Mouse (Mus musculus) C2C12 (cell line): ENCODE results near the gene Magi1. TPM values are rescaled to one million over a fixed set of nuclear protein-coding genes. Genes with fewer than 3 reads are reported as not detected.
"Not testable (repeated sequence)": the region's sequence is repeated elsewhere in the genome, so short reads cannot be mapped to it uniquely, and the experiment has no call there.

Experiments
- H3K27me3 ChIP-seq: one replicate; pipeline ENCODE4 v1.6.1; 2011; ENCODE audit not compliant: control insufficient read depth, insufficient read depth, insufficient read length
- H3K36me3 ChIP-seq: one replicate; pipeline ENCODE4 v1.6.1; 2011; ENCODE audit not compliant: control insufficient read depth, insufficient read depth
- H3K4me3 ChIP-seq: one replicate; pipeline ENCODE4 v1.5.1; 2011; ENCODE audit warnings: mild to moderate bottlenecking, control low read depth; ENCODE audit not compliant: poor library complexity, insufficient read depth, severe bottlenecking
- H3K79me2 ChIP-seq: one replicate; pipeline ENCODE4 v1.6.1; 2011; ENCODE audit not compliant: control insufficient read depth, insufficient read depth
- H3K79me3 ChIP-seq: one replicate; pipeline ENCODE4 v1.6.1; 2011; ENCODE audit warnings: low read depth, control low read depth
- H3ac ChIP-seq: one replicate; pipeline ENCODE3; 2011; ENCODE audit warnings: low read depth; ENCODE audit not compliant: control insufficient read depth, insufficient read length
- CEBPB ChIP-seq: IDR thresholded peaks from one replicate; pipeline ENCODE4 v1.6.1; 2011; ENCODE audit warnings: low read depth, mild to moderate bottlenecking, control low read depth, moderate library complexity
- CTCF ChIP-seq: IDR thresholded peaks from one replicate; pipeline ENCODE4 v1.5.1; 2011; ENCODE audit not compliant: control insufficient read depth, insufficient read depth, insufficient read length
- FOSL1 ChIP-seq: IDR thresholded peaks from one replicate; pipeline ENCODE4 v1.8.0; 2011; ENCODE audit warnings: mild to moderate bottlenecking, low read length; ENCODE audit not compliant: poor library complexity, insufficient read depth, severe bottlenecking
- MAX ChIP-seq: IDR thresholded peaks from one replicate; pipeline ENCODE4 v1.6.1; 2011; ENCODE audit warnings: mild to moderate bottlenecking, control low read depth
- MYOD1 ChIP-seq: IDR thresholded peaks from one replicate; pipeline ENCODE4 v1.6.1; 2011; ENCODE audit warnings: low read depth; ENCODE audit not compliant: control insufficient read depth, insufficient read length
- MYOG ChIP-seq: IDR thresholded peaks from one replicate; pipeline ENCODE4 v1.6.1; 2011; ENCODE audit not compliant: control insufficient read depth, insufficient read length; ENCODE audit errors: extremely low read depth
- USF1 ChIP-seq: IDR thresholded peaks from one replicate; pipeline ENCODE4 v1.6.1; 2011; ENCODE audit warnings: low read depth, mild to moderate bottlenecking, control low read depth, moderate library complexity
- polyA plus RNA-seq: library from polyadenylated mRNA; unstranded; fragments of >200 nt; fragmentation: generic; extraction: Trizol; gene quantifications from one replicate; pipeline ENCODE4 v1.2.1, GENCODE M21; 2012; ENCODE audit warnings: missing spikeins

Gene Magi1
- polyA plus RNA-seq, 1 experiment, result 3.8 TPM

DNA sequence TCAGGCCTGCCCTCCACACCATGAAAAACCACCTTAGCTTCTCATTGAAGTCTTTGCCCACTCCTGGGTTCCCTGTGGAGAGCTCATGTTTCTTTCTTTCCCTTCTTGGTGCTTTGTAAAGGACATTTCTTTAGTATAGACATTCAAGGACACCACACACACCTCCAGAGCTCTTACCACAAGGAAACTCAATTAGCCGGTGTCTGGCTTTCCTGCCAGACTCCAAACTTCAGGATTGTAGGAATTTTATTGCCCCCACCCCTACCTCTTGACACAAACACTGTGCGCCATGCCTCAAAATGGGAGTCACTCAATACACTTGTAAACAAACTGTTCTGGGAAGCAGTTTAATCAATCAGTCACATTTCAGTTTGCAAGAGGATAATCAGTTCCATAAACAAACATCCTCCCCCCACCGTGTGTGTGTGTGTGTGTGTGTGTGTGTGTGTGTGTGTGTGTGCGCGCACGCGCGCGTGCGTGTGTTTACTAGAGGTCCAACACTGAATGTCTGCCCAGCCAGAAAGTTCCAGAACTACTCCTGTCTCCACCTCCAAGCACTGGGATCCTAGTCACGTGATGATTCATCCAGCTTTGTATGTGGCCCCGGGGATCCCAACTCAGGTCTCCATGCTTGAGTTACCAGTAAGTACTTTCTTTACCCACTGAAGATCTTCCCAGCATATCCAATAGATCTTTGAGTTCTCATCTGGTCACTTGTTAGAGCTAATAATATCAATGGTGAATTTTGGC, 618.5 kb downstream of the Magi1 start:
- H3K4me3 ChIP-seq, result no peak overlapping the region

DNA sequence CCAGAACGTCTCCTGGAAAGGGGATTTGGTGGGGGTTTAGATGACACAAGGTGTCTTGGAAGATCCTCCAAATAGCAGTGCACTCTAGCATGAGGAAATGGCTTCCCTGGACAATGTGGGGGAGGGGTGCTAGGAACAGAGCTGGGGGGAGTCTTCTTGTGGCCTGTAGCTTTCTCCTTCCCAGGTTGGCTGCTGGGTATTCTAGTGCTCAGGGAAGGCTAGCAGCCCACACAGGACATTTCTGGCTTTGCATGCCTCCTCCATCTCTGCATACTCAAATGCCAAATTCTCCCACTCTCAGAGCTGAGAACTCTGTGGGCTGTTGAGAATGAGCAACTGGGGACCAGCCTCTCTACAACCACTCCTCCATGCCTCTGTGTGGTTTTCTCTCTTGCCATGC, 622.6 kb downstream of the Magi1 start:
- TF ChIP-seq MAX (no peak), FOSL1 (no peak), USF1 (no peak), MYOG (no peak), MYOD1 (no peak), CEBPB (no peak), CTCF (no peak)
- no peaks in the 10 kb centered on the region for H3K27me3 ChIP-seq
- H3K36me3 ChIP-seq, result no peaks in the 10 kb centered on the region
- H3K79me2 ChIP-seq, result no peaks in the 10 kb centered on the region
- H3K79me3 ChIP-seq, result no peaks in the 10 kb centered on the region
- no peak overlapping the region for H3ac ChIP-seq
- H3K4me3 ChIP-seq, result no peak overlapping the region

More for the DNA sequence above, 618.5 kb downstream of the Magi1 start:
- Histone ChIP-seq H3K79me3 (no peaks in the 10 kb centered on the region), H3ac (no peak overlapping the region), H3K27me3 (no peaks in the 10 kb centered on the region), H3K79me2 (no peaks in the 10 kb centered on the region), H3K36me3 (no peaks in the 10 kb centered on the region)
- no peak for TF ChIP-seq MAX
- TF ChIP-seq CTCF, result no peak
- TF ChIP-seq FOSL1, result no peak
- no peak for TF ChIP-seq USF1
- no peak for TF ChIP-seq MYOD1
- no peak for TF ChIP-seq CEBPB
- TF ChIP-seq MYOG, result no peak

DNA sequence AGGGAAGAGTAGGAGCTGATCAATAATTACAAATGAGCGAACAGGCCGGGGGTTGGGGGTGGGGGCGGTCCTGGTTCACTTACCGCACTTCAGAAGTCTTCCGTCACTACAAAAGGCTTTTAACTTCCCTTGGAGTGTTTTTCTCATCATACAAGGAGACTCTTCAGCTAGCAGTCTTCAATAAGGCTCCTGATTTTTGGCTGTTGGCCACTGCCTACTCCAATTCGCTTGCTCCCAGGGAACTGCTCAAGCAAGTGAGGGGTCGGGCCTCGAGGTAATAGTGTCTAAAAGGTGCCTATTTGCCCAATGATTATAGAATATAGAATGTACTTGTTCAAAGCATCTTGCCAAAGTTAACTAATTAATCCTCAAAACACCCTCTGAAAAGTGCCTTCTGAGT, 624.2 kb downstream of the Magi1 start:
- Histone ChIP-seq H3K27me3 (no peaks in the 10 kb centered on the region), H3K4me3 (no peak overlapping the region), H3K79me2 (no peaks in the 10 kb centered on the region), H3K79me3 (no peaks in the 10 kb centered on the region), H3K36me3 (no peaks in the 10 kb centered on the region), H3ac (no peak overlapping the region)
- TF ChIP-seq CEBPB (no peak), FOSL1 (no peak), MYOG (no peak), MYOD1 (no peak), CTCF (no peak), USF1 (no peak), MAX (no peak)

DNA sequence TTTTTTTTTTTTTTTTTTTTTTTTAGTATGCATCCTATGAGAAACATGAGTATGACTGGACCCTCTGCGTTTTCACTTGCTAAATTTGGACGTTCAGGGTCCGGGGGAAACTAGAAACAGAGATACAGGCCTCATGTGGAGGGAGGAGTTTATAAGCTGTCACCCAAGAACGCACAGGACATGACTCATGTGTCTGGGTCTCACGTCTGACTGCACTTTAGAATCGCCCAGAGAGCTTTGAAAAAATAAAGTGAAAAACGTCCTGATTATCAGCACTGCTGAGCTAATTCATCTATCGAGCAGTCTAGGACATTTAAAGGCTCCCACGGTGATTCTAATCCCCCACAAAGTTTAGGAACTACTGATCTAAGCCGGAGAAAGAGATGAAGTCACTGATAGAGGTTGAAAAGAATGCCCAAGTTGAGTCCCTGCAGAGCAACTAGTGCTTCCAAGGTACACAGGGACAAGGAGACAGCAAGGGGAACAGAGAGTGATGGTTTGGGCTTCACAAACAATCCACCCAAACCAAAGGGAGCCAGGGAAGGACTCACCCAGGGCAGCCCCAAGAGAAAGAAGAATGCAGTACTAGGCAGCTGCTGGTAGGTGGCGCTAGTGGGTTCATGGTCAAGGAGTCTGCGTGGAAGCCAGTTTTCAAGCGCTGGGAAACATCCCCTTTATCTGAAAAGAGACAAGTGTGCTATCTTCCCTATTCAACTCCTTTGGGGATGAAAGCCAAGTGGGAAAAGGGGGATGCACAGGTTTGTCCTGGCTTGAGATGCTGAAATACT, 626.3 kb downstream of the Magi1 start:
- no peak overlapping the region for H3K4me3 ChIP-seq
- TF ChIP-seq USF1, result no peak
- TF ChIP-seq FOSL1, result no peak
- no peak for TF ChIP-seq MYOG
- no peak for TF ChIP-seq MYOD1
- TF ChIP-seq MAX, result no peak
- no peak for TF ChIP-seq CTCF
- no peak for TF ChIP-seq CEBPB
- no peaks in the 10 kb centered on the region for H3K79me3 ChIP-seq
- H3K79me2 ChIP-seq, result no peaks in the 10 kb centered on the region
- H3K27me3 ChIP-seq, result no peaks in the 10 kb centered on the region
- no peak overlapping the region for H3ac ChIP-seq
- no peaks in the 10 kb centered on the region for H3K36me3 ChIP-seq

DNA sequence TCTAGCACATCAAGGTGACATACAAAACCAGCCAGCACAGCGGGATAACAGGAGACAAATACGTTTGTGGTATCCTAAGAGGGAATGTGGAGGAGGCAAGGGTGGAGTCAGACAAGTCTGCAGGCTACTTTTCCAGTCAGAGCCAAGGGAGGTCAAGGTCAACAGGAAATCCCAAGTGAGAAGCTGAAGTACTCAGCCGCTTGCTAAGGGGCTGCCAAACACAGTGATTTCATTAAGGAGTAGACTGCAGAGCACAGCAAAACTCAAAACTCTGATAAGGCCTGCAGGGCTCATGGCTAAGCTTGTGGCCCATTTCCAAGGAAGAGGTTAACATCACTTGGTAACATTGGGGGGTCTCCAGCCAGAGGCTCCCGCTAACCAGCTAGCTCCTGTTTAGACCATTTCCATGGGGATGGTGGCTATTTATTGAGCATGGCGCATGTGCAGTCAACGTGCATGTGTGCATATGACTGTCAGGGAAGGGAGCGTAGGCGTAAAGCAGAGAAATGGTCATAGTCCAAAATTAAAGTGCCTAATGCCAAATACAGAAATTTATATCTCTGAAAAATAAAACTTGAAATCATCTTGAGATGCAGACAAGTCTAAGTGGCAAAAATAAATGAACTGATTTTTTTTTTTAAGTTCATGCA, 635.0 kb downstream of the Magi1 start:
- TF ChIP-seq MAX (no peak), USF1 (no peak), MYOD1 (no peak), MYOG (no peak), CTCF (no peak), FOSL1 (no peak), CEBPB (no peak)
- Histone ChIP-seq H3K79me3 (no peaks in the 10 kb centered on the region), H3K79me2 (no peaks in the 10 kb centered on the region), H3ac (no peak overlapping the region), H3K4me3 (no peak overlapping the region), H3K27me3 (no peaks in the 10 kb centered on the region), H3K36me3 (no peaks in the 10 kb centered on the region)

DNA sequence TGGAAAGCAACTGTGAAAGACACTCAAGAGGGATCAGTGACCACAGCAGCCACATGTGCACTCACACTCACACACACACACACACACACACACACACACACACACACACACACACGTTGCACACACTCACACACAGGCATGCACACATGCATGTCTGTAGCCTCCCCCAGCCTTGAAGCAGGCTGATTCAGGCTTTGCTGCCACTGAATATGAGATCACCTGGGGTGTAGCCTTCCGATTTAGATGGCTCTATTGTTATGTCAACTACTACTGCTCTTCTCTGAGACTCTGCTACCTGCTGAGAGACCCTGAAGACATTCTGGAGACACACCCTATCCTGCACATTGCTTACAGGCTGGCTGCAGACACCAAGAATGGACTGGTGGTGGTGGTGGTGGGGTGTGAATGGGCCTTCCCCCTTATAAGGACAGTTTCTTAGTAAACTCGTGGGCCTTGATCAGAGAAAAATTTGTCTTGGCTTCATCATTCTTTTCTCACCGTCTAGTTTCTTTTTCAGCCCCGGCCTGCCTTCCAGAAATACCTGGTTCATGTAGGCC, 653.9 kb downstream of the Magi1 start:
- H3K79me3 ChIP-seq, H3K79me2 ChIP-seq, H3ac ChIP-seq, H3K27me3 ChIP-seq, H3K4me3 ChIP-seq, H3K36me3 ChIP-seq: not testable (repeated sequence)
